Mouse (Mus musculus) forebrain, embryonic 10.5 days (tissue): ENCODE results near the gene Dbp. TPM values are rescaled to one million over a fixed set of nuclear protein-coding genes. Genes with fewer than 3 reads are reported as not detected.
"Not testable (repeated sequence)": the region's sequence is repeated elsewhere in the genome, so short reads cannot be mapped to it uniquely, and the experiment has no call there.

ENCODE experiments used
- DNase-seq: peaks from one replicate; pipeline ENCODE4 v3.0.0-alpha.2; 2017; ENCODE audit warnings: low spot score; ENCODE audit errors: extremely low spot score
- H3K27ac ChIP-seq: fragments of 300-500 bp; sonication (generic); 2 replicates; pipeline ENCODE4 v1.5.1; 2016; ENCODE audit warnings: mild to moderate bottlenecking
- H3K27me3 ChIP-seq: fragments of 300-500 bp; sonication (generic); 2 replicates; pipeline ENCODE4 v1.6.1; 2016; ENCODE audit warnings: mild to moderate bottlenecking; ENCODE audit not compliant: poor library complexity, severe bottlenecking
- H3K36me3 ChIP-seq: fragments of 300-500 bp; sonication (generic); replicated peaks from 2 replicates; pipeline ENCODE4 v1.6.1; 2016; ENCODE audit warnings: mild to moderate bottlenecking, moderate library complexity
- H3K4me1 ChIP-seq: fragments of 300-500 bp; sonication (generic); 2 replicates; pipeline ENCODE4 v1.6.1; 2016
- H3K4me3 ChIP-seq: fragments of 300-500 bp; sonication (generic); 2 replicates; pipeline ENCODE4 v1.5.1; 2016; ENCODE audit warnings: mild to moderate bottlenecking, moderate library complexity
- H3K9me3 ChIP-seq: fragments of 300-500 bp; sonication (generic); 2 replicates; pipeline ENCODE4 v1.6.1; 2016; ENCODE audit warnings: mild to moderate bottlenecking, moderate library complexity
- WGBS: fragments of 180-500 bp; shearing (Covaris S2); methylation state at CpG from one replicate; pipeline ENCODE4 v1.1.7; 2016; 5-methylcytosine and 5-hydroxymethylcytosine counted together
- polyA plus RNA-seq: library from polyadenylated mRNA; unstranded; fragments of >200 nt; fragmentation: Nextera tagmentation; extraction: Ambion mirVana; gene quantifications from 2 replicates; pipeline ENCODE4 v1.2.1, GENCODE M21; 2016

Gene Dbp
- 2.6 and 2.7 TPM in 2 replicates for polyA plus RNA-seq

DNA sequence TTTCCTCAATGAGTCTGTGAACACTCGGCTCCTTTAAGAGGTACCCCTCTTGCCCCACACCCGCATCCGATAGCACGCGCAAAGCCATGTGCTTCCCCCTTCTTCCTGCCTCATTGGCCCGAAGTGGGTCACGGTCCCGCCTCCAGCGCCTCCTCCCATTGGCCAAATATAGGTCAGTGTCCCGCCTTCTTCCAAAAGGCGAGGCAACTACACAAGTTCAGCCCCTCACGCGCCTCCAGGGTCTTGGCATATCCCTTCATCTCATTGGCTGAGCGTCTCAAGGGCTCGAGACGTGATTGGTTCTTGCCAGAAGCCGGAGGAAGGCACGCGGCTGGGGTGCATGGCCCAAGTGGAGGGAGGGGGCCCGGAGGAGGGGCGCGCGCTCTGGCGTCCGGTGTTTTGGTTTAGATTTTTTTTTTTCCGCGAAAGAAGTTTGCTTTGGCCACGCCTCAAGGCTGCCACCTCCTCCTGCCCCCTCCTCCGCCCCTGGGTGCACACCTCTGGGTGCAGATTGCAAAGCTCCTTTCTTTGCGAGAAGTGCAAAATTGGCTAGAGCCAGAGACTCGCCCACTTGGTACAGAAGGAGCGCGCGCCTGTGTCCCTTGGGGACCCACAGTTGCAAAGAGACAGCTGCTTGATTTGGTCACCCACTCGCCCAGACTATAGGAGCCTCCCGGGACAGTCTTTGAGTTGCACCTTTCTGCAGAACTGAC, at the start of gene Dbp:
Dbp (plus strand) TSS at position 359 of the 713 bp plus-strand sequence.
- H3K4me3 ChIP-seq: peak within 1 kb of the TSS; percentile 82
- 0% methylated on average over 36 of the region's 36 CpGs for WGBS
- peak within 1 kb of the TSS; percentile 90 for H3K27ac ChIP-seq
- H3K36me3 ChIP-seq: peaks cover 5% of the 10 kb centered on the region
- H3K9me3 ChIP-seq: no peaks in the 10 kb centered on the region
- DNase-seq: peak; percentile 99
- peaks cover 87% of the 10 kb centered on the region for H3K4me1 ChIP-seq
- peaks cover 14% of the 10 kb centered on the region for H3K27me3 ChIP-seq

DNA sequence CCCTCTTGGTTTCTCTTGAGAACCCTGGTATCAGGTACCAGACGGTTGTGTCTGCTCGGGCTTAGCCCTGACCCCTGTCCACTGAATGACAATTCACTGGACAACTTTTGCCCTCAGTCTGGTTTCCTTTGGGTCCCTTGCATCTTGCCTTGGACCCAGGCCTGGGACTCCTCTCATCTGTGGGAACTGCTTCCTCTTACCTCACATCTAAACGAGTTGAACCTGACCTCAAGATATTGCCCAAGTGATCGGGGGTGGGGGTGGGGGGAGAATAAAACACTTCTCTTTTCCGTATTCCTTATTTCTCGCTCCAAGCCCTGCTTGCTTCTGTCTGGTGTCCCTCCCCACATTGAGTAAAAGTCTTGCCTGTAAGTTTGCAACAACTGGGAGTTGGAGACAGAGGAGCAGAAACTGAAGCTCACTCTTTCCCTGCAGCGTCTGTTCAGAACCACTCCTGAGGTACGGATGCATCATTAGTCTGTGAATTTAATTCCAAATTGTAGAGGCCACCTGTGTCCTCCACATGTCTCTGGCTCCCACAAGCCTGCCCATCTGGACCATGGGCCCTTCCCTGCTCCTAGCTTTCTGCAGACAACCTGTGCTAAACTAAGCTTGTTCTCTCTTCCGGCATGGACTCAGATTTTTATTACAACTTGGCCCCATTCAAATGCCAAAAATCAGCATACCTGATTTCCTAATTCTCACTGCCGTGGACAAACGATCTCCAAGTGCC, 44.0 kb upstream of the Dbp start:
- no peaks in the 10 kb centered on the region for H3K36me3 ChIP-seq
- 89% methylated on average over 11 of the region's 11 CpGs for WGBS
- H3K4me1 ChIP-seq: peaks cover 33% of the 10 kb centered on the region
- DNase-seq: no peak
- H3K27me3 ChIP-seq: no peaks in the 10 kb centered on the region
- H3K9me3 ChIP-seq: peaks cover 10% of the 10 kb centered on the region
- no peak overlapping the region for H3K27ac ChIP-seq
- no peak overlapping the region for H3K4me3 ChIP-seq

DNA sequence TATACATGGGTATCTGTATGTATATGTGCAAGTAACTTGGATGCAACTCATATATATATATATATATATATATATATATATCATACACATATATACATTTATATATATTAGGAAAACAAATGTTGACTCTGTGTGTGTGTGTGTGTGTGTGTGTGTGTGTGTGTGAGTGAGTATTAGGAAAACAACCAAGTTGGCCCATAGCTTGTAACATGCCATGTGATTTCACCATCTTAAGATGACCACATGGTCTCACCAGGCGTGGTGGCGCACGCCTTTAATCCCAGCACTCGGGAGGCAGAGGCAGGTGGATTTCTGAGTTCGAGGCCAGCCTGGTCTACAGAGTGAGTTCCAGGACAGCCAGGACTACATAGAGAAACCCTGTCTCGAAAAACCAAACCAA, 43.2 kb upstream of the Dbp start:
- H3K27ac ChIP-seq, H3K27me3 ChIP-seq, H3K4me3 ChIP-seq, H3K36me3 ChIP-seq, DNase-seq: not testable (repeated sequence)
- 94% methylated on average over 6 of the region's 6 CpGs for WGBS
- Histone ChIP-seq H3K9me3 (peaks cover 10% of the 10 kb centered on the region), H3K4me1 (peaks cover 31% of the 10 kb centered on the region)

DNA sequence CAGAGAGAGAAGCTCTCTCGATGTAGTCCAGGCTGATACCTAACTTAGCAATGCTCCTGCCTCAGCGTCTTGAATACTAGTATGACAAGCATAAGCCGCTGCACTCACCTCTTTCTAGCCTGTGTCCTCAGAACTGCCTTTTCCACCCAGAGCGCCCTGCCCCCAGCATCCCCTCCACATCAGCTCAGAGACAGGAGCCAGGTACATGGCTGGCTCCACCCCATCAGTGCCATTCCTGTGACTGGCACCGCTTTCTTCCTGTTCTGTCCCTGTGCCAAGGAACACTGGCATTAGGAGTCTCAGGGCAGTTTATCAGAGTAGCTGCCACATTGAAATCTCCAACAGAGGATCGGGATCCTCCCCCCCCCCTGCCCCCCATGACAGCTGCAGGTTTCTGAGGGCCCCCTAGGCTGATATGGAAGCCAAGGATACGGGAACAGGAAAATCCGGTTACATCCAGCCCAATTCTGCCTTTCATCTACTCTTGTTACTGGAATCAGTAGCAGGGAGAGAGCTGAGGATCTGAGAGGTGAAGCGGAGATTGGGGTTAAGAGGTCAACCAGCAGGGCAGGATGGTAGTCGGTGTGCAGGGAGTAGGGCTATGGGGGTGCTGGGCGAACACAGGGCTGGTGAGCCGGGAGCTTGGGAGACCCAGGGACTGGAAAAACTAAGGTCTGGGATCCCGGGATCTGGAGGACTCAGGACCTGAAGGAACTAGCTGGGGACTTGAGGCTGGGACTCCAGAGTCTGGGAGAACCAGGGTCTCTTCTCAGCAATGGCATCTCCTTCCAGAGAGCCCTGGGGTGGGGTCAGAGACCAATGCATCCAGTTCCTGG, 39.4 kb upstream of the Dbp start:
- Histone ChIP-seq H3K4me3 (no peak overlapping the region), H3K27ac (no peak overlapping the region; the same call in 1 of the 2 replicates), H3K36me3 (no peaks in the 10 kb centered on the region), H3K9me3 (peaks cover 3% of the 10 kb centered on the region; the same call in 1 of the 2 replicates), H3K4me1 (peaks cover 31% of the 10 kb centered on the region), H3K27me3 (no peaks in the 10 kb centered on the region)
- 62% methylated on average over 13 of the region's 13 CpGs for WGBS
- DNase-seq: no peak

DNA sequence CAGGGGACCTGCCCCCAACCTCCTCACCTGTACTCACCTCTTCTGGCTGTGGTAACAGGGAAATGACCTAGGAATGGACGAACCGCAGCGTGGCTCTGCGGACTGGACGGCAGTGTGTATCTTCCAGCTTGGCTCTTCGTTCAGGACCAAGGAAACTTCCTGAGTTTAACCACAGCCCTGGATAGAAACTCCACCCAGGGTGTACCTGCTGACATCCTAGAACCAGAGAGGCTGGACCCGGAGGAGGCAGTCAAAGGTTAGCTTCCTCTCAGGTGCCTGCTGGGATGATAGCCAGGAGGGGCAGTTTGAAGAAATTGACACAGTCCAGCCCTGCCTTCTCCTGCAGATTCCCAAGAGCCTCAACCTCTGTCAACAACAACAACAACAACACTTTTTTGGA, 38.7 kb upstream of the Dbp start, which contains the start of gene Fut2:
Fut2 (minus strand) TSS at position 234 of the 400 bp plus-strand sequence.
- no peak for DNase-seq
- no peaks in the 10 kb centered on the region for H3K27me3 ChIP-seq
- peaks cover 3% of the 10 kb centered on the region; the same call in 1 of the 2 replicates for H3K9me3 ChIP-seq
- WGBS: 79% methylated on average over 7 of the region's 7 CpGs
- peaks cover 31% of the 10 kb centered on the region for H3K4me1 ChIP-seq
- H3K36me3 ChIP-seq: no peaks in the 10 kb centered on the region
- no peak within 1 kb of the TSS for H3K4me3 ChIP-seq
- no peak within 1 kb of the TSS; the same call in 1 of the 2 replicates for H3K27ac ChIP-seq

DNA sequence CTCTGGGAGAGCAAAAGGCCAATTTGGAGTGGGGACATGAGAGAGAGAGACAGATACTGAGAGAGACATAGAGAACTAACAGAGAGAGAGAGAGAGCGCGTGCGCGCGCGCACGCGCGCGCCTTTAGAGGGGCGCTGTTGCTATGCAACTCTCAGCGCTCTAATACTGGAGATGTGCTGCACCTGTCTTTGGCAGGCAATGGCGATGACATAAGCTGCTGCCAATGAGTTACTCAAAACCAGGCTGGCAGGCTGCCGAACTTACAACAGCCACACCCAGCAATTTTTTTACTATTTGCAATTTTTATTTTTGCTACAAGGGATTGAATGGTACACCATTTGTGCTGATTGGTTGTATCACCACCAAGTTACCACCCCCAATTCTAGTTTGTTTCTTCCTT, 37.1 kb upstream of the Dbp start:
- Histone ChIP-seq H3K27ac (no peak overlapping the region), H3K4me3 (no peak overlapping the region), H3K27me3 (no peaks in the 10 kb centered on the region), H3K9me3 (peaks cover 3% of the 10 kb centered on the region; the same call in 1 of the 2 replicates), H3K36me3 (no peaks in the 10 kb centered on the region), H3K4me1 (peaks cover 31% of the 10 kb centered on the region)
- 65% methylated on average over 14 of the region's 14 CpGs for WGBS
- no peak for DNase-seq

DNA sequence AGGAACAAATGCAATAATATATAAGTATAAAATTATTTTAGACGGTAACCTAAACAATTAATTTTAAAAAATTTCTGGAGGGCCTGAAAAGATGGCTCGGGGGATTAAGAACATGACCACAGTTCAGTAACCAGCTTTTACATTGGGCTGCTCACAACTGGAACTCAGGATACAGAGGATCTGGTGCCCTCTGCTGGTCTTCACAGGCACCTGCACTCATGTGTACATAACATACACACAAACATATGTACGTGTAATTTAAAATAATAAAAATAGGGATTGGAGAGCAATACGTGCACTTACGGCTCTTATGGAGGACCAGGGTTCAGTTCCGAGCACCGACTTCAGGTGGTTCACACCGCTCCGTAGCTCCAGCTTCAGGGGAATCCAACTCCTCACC, 36.0 kb upstream of the Dbp start:
- no peak for DNase-seq

DNA sequence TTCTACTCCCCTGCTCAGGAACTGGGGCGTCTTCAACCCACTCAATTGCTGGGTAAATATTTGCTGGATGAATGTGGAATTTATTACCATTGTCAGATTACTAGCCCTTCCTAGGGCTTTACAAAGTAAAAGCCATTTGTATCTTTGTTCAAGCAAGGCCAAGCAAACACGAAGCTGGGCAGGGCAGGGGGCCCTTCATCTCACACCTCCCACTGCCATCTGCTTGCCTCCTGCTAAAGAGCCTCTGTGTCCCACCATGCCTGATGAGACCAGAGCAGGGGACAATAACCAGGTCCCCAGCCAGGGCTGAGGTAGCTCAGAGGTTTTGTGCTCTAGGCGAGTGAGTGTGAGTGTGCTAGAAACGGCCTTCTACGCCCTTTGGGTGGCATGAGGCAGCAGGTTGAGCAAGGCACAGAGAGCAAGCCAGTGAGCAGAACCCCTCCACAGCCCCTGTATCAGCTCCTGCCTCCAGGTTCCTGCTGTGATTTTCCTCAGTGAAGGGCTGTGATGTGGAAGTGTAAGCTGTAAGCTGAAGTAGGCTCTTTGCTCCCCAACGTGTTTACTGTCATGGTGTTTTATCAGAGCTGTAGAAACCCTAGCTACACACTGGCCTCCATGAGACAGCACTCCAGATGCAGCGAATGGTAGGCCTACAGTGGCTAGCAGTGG, 27.1 kb upstream of the Dbp start:
- no peaks in the 10 kb centered on the region for H3K27me3 ChIP-seq
- H3K9me3 ChIP-seq: no peaks in the 10 kb centered on the region
- 88% methylated on average over 7 of the region's 7 CpGs for WGBS
- no peak for DNase-seq
- H3K4me3 ChIP-seq: no peak overlapping the region
- H3K36me3 ChIP-seq: no peaks in the 10 kb centered on the region
- H3K27ac ChIP-seq: 0 out of 2 replicates have a peak overlapping the region, but pooled peaks have one; percentile 4
- peaks cover 13% of the 10 kb centered on the region for H3K4me1 ChIP-seq

More for the DNA sequence above, 36.0 kb upstream of the Dbp start:
- Histone ChIP-seq H3K4me1 (peaks cover 24% of the 10 kb centered on the region), H3K27ac (no peak overlapping the region), H3K27me3 (no peaks in the 10 kb centered on the region), H3K9me3 (peaks cover 3% of the 10 kb centered on the region; the same call in 1 of the 2 replicates), H3K4me3 (no peak overlapping the region), H3K36me3 (no peaks in the 10 kb centered on the region)
- WGBS: 94% methylated on average over 9 of the region's 9 CpGs

DNA sequence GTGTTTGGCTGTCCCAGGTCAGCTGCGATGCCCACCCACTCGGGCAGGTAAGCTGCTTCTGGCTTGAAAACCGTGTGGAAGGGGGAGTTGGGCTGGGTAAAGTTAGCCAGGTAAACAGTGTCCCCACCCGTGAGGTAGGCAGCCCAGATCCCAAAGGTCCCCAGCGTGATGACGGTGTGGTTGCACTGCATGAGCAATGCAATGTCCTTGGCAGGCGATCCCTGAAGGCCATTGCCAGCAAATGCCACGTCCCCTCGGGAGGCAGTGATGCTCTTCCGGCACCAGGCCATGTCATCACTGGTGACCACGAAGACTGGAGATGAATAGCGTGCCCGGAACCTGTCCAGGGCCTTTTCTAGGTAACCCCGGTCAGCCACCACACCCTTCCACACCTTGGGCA, 26.4 kb upstream of the Dbp start:
- no peak overlapping the region for H3K27ac ChIP-seq
- WGBS: 96% methylated on average over 14 of the region's 14 CpGs
- no peak overlapping the region for H3K4me3 ChIP-seq
- H3K4me1 ChIP-seq: peaks cover 21% of the 10 kb centered on the region
- H3K27me3 ChIP-seq: no peaks in the 10 kb centered on the region
- no peaks in the 10 kb centered on the region for H3K9me3 ChIP-seq
- no peaks in the 10 kb centered on the region for H3K36me3 ChIP-seq
- no peak for DNase-seq

DNA sequence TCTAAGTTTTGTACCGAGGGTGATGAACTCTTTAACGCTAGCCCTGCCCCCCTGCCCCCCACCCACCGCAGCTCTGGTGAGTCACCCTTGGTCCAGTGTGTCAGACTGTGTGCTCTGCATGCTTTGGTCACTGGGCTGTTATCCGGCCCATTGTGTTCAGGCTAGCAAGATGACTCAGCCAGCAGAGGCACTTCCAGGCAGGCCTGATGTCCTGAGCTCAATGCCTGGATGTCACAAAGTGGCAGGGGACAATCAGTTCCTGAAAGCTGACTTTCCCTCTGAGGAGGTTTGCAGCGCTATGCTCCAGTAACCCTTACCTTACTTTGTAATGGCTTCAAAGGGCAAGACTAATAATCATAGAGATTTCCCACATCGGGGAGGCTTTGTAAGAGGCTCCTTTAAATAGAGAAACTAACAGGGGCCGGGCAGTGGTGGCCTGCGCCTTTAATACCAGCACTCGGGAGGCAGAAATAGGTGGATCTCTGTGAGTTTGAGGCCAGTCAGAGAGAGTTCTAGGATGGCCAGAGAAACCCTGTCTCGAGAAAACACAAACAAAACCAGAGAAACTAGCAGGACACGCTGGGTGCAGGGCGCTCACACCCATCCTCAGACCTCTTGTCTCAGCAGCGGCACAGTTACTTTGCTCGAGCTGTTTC, 24.8 kb upstream of the Dbp start:
- H3K9me3 ChIP-seq: no peaks in the 10 kb centered on the region
- no peak overlapping the region for H3K4me3 ChIP-seq
- no peaks in the 10 kb centered on the region for H3K36me3 ChIP-seq
- peaks cover 35% of the 10 kb centered on the region for H3K4me1 ChIP-seq
- DNase-seq: no peak
- H3K27me3 ChIP-seq: no peaks in the 10 kb centered on the region
- H3K27ac ChIP-seq: no peak overlapping the region
- 74% methylated on average over 14 of the region's 14 CpGs for WGBS

DNA sequence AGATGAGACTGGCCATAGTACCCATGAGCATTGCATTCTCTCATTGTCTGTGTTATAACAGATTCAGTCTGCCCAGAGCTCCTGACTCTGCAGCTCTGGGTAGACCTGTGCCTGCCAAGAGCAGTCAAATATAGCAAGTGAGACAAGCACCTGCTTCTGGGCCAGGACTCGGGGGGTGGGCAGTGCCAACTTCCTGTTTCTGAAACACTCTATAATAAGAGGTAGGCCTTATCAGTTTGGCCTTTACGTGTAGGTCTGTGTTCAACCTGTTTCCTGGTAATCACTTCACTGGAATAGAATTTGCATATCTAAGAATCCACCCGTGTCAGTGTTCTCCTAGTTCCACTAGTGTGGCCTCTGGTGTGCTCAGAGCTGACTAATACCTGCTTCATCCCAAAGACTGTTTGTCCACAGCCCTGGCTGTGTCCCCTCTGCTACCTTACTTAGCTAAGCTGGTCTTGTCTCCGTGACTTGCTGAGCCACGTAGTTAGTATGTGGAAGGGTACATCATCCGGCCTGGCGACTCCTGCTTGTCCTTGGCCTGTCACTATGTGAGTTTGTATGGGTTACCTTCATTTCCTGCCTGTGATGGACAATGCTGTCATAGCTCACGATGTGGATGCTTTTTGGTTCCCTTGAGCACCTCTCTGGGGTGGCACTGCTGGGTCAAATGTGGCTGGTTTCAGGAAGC, 23.7 kb upstream of the Dbp start:
- Histone ChIP-seq H3K36me3 (no peaks in the 10 kb centered on the region), H3K27ac (no peak overlapping the region), H3K27me3 (peaks cover 7% of the 10 kb centered on the region; the same call in 1 of the 2 replicates), H3K9me3 (no peaks in the 10 kb centered on the region), H3K4me1 (peaks cover 46% of the 10 kb centered on the region), H3K4me3 (no peak overlapping the region)
- 87% methylated on average over 8 of the region's 8 CpGs for WGBS
- no peak for DNase-seq
